Mouse (Mus musculus) stomach, embryonic 14.5 days (tissue): ENCODE measurements around the gene Lrig2. TPM values are rescaled to one million over a fixed set of nuclear protein-coding genes. Genes with fewer than 3 reads are reported as not detected.

Experiments
- ATAC-seq: fragments of 200-750 bp; cut with Nextera tagmentation; 2 replicates; pipeline ENCODE4 v1.8.0; 2017; ENCODE audit warnings: low read depth, moderate TSS enrichment; ENCODE audit not compliant: insufficient number of reproducible peaks, insufficient read depth, low FRiP score
- H3K27ac ChIP-seq: fragments of 300-500 bp; sonication (generic); 2 replicates; pipeline ENCODE4 v1.5.1; 2014; ENCODE audit warnings: mild to moderate bottlenecking, low read length, moderate library complexity, mixed read lengths
- H3K27me3 ChIP-seq: fragments of 300-500 bp; sonication (generic); 2 replicates; pipeline ENCODE4 v1.6.1; 2014; ENCODE audit warnings: low read length, control low read depth, mixed read lengths; ENCODE audit not compliant: control insufficient read depth, insufficient read depth
- H3K36me3 ChIP-seq: fragments of 300-500 bp; sonication (generic); 2 replicates; pipeline ENCODE4 v1.6.1; 2014; ENCODE audit warnings: mild to moderate bottlenecking, control low read depth, low read length, moderate library complexity, mixed read lengths; ENCODE audit not compliant: control insufficient read depth, insufficient read depth
- H3K4me1 ChIP-seq: fragments of 300-500 bp; sonication (generic); 2 replicates; pipeline ENCODE4 v1.6.1; 2014; ENCODE audit warnings: low read length, control low read depth, mixed read lengths; ENCODE audit not compliant: control insufficient read depth, insufficient read depth
- H3K4me2 ChIP-seq: fragments of 300-500 bp; sonication (generic); replicated peaks from 2 replicates; pipeline ENCODE4 v1.6.1; 2014; ENCODE audit warnings: low read depth, low read length, control low read depth
- H3K4me3 ChIP-seq: fragments of 300-500 bp; sonication (generic); 2 replicates; pipeline ENCODE4 v1.5.1; 2014; ENCODE audit warnings: low read depth, low read length, control low read depth
- H3K9ac ChIP-seq: fragments of 300-500 bp; sonication (generic); replicated peaks from 2 replicates; pipeline ENCODE4 v1.6.1; 2014; ENCODE audit warnings: low read depth, mild to moderate bottlenecking, control low read depth, low read length, moderate library complexity, mixed read lengths
- H3K9me3 ChIP-seq: fragments of 300-500 bp; sonication (generic); 2 replicates; pipeline ENCODE4 v1.6.1; 2016; ENCODE audit warnings: low read depth, low read length, control low read depth; ENCODE audit not compliant: control insufficient read depth
- WGBS: fragments of 180-500 bp; shearing (Covaris S2); extraction: QIAGEN DNeasy Blood & Tissue Kit; methylation state at CpG from one replicate; pipeline ENCODE4 v1.1.7; 2014; 5-methylcytosine and 5-hydroxymethylcytosine counted together
- polyA plus RNA-seq: library from polyadenylated mRNA; unstranded; fragments of >200 nt; fragmentation: Nextera tagmentation; extraction: Ambion mirVana; gene quantifications from 2 replicates; pipeline ENCODE4 v1.2.1, GENCODE M21; 2014

Gene Lrig2
- polyA plus RNA-seq, 1 experiment from 2014 or later = 25.7 TPM

DNA sequence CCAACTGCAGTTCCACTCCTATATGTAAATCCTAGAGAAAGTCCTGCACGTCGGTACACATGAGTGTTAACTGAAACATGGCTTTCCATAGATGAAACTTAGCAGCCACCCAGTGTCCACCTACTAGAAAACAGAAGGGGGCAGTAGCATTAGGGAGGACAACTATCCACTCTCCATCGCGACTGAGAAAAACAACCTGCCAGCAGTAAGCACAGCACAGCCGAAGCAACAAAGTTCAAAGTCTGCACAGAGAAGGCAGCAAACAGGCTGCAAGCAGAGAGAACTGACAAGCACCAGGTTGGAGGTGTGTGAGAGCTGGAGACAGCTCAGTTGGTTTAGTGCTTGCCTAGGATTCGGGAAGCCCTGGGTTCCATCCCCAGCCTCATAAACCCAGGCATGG is 7.2 kb upstream of the Lrig2 start:
- Histone ChIP-seq H3K36me3 (no peaks in the 10 kb centered on the region), H3K4me3 (no peak overlapping the region), H3K4me2 (no peak overlapping the region), H3K27ac (no peak overlapping the region), H3K9ac (no peak overlapping the region), H3K27me3 (no peaks in the 10 kb centered on the region), H3K9me3 (no peaks in the 10 kb centered on the region), H3K4me1 (no peaks in the 10 kb centered on the region)
- no peak for ATAC-seq
- whole genome bisulfite sequencing = 58% methylated on average over 6 of the region's 6 CpGs

DNA sequence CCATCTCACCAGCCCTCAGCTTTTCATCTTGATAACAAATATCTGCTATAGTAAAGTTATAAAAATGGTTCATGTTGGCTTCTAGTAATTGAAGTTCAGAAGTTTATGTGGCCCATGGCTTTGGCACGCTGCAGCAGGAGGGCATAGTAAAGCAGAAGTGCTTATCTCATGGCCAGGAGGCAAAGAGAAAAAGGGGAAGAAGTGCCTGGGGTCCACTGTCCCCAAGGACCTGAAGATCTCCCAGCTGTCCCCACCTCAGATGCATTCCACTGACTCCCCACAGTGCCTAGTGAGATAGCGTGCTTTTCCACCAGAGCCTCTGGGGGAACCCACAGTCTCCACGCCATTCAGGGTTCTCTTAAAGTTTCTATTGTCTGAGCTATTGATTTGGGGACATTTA is 6.7 kb upstream of the Lrig2 start:
- no peaks in the 10 kb centered on the region for H3K9me3 ChIP-seq
- H3K27me3 ChIP-seq = no peaks in the 10 kb centered on the region
- no peak for ATAC-seq
- H3K4me2 ChIP-seq = no peak overlapping the region
- 77% methylated on average over 3 of the region's 3 CpGs for WGBS
- H3K36me3 ChIP-seq = no peaks in the 10 kb centered on the region
- no peaks in the 10 kb centered on the region for H3K4me1 ChIP-seq
- no peak overlapping the region for H3K27ac ChIP-seq
- no peak overlapping the region for H3K9ac ChIP-seq
- no peak overlapping the region for H3K4me3 ChIP-seq

DNA sequence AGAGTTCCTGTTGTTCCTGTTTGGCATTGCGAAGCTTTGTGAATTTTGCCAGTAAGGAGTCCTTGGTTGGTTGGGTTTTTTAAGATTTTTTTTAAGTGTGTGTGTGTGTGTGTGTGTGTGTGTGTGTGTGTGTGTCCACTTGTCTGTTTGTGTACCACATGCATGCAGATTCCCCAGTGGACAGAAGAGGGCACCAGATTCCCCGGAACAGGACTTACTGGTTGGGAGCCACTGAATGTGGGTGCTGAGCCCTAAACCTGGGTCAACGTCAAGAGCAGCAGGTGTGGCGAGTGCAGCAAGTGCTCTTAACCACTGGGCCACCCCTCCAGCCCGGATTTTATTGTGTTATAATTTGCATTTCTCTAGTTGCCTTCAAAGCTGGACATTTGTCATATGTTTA is 5.4 kb upstream of the Lrig2 start:
- H3K9ac ChIP-seq = no peak overlapping the region
- H3K36me3 ChIP-seq = no peaks in the 10 kb centered on the region
- no peak for ATAC-seq
- H3K4me1 ChIP-seq = no peaks in the 10 kb centered on the region
- no peaks in the 10 kb centered on the region for H3K9me3 ChIP-seq
- H3K27me3 ChIP-seq = no peaks in the 10 kb centered on the region
- no peak overlapping the region for H3K27ac ChIP-seq
- WGBS = 83% methylated on average over 5 of the region's 5 CpGs
- no peak overlapping the region for H3K4me3 ChIP-seq
- no peak overlapping the region for H3K4me2 ChIP-seq

DNA sequence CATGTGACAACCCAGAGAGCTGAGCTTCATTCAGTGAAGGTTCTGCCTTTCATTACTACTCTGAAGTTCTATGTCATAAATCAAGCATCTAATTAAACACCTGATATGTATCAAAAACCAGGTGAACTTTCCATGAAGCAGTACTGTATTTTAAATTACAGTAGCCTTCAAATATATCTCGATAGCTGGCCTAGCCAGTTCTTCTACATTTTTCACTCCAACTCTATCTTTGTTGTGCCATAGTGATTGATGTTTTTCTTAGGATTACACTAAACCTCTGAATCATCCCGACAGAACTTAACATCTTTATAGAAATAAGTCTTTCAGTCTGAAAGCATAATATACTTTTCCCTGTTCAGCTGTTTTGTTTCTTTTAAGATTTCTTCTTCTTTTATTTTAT is 2.8 kb upstream of the Lrig2 start:
- Histone ChIP-seq H3K4me2 (no peak overlapping the region), H3K4me3 (no peak overlapping the region), H3K27ac (no peak overlapping the region), H3K27me3 (no peaks in the 10 kb centered on the region), H3K9me3 (no peaks in the 10 kb centered on the region), H3K9ac (no peak overlapping the region), H3K36me3 (no peaks in the 10 kb centered on the region), H3K4me1 (no peaks in the 10 kb centered on the region)
- 51% methylated on average over 2 of the region's 2 CpGs for WGBS
- ATAC-seq = no peak

DNA sequence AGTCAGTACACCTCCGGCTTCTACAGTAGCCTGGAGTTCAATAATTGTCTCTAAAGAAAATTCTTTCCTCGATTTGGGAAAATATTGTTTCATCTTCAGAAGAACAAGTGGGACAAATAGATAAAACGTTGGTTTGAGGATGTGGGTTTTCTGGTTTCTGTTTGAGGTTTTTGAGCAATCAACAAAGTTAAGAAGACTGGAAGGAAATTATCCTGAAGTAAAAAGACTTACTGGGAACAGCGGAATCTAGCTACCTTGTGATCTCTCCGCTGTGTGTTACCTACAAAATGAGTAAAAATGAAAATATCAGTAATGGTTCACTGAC is 668 bp upstream of the Lrig2 start:
- peak overlapping the region; percentile 47 for H3K4me2 ChIP-seq
- H3K4me3 ChIP-seq = peak overlapping the region; percentile 92
- no peak for ATAC-seq
- H3K9ac ChIP-seq = peak overlapping the region; percentile 43
- H3K36me3 ChIP-seq = no peaks in the 10 kb centered on the region
- no peaks in the 10 kb centered on the region for H3K9me3 ChIP-seq
- 31% methylated on average over 5 of the region's 5 CpGs for WGBS
- peak overlapping the region; percentile 55 for H3K27ac ChIP-seq
- no peaks in the 10 kb centered on the region; the same call in 1 of the 2 replicates for H3K4me1 ChIP-seq
- H3K27me3 ChIP-seq = no peaks in the 10 kb centered on the region

DNA sequence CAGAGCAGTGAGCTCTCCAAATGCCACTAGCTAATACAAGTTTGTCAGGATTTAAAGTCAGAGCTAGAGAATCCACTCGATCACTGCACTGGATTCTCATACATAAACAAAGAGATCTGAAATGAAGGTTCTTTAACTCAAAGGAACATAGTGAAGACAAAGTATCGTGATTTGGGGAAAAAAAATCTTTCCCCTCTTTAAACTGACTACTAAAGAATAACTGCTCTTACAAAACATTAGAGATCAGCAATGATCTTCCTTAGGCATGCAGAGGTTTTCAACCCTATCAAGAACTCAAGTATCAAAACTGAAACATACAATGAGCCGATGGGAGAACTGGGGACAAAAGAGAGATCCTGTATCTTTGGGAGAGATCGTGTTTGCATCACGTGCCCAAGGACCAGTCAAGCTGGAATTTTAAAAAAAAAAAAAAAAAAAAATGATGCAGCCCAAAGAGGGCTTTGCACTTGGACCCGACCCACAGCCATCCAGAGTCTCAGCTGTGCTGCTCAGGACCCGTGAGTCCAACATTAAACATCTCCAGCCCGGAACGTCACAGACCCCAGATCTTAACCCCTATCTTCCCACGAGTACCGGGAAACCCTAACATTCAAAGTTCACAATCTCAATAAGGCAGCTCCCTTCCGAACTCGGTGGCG is 818 bp downstream of the Lrig2 start:
- H3K4me2 ChIP-seq = peak overlapping the region; percentile 61
- H3K36me3 ChIP-seq = no peaks in the 10 kb centered on the region
- WGBS = 1% methylated on average over 14 of the region's 14 CpGs
- H3K9me3 ChIP-seq = no peaks in the 10 kb centered on the region
- peak overlapping the region; percentile 89 for H3K27ac ChIP-seq
- no peaks in the 10 kb centered on the region for H3K27me3 ChIP-seq
- ATAC-seq = peak; percentile 20; the same call in 1 of the 2 replicates
- H3K9ac ChIP-seq = peak overlapping the region; percentile 75
- no peaks in the 10 kb centered on the region; the same call in 1 of the 2 replicates for H3K4me1 ChIP-seq
- H3K4me3 ChIP-seq = peak overlapping the region; percentile 92

DNA sequence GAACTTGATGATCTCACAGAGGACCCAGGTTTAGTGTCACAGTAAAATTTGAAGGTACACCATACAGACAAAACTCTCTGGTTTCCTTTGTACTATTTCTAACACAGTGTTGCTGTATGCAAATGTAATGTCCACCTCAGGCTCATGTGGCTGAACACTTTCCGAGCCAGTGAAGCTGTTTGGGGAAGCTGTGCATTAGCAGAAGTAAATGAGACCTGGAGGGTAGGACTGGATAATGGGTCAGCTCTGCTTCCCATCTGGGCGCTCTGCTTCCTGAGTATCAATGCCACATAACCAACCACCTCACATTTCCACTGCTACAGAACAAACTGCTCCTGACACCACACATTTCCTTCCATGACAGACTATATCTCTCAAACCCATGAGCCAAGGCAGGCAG is 10.1 kb downstream of the Lrig2 start:
- 77% methylated on average over 2 of the region's 2 CpGs for WGBS
- H3K4me1 ChIP-seq = no peaks in the 10 kb centered on the region
- H3K4me3 ChIP-seq = no peak overlapping the region
- peaks cover 3% of the 10 kb centered on the region; the same call in 1 of the 2 replicates for H3K36me3 ChIP-seq
- no peak overlapping the region for H3K9ac ChIP-seq
- H3K4me2 ChIP-seq = no peak overlapping the region
- ATAC-seq = no peak
- H3K27ac ChIP-seq = no peak overlapping the region
- H3K27me3 ChIP-seq = no peaks in the 10 kb centered on the region
- no peaks in the 10 kb centered on the region for H3K9me3 ChIP-seq

DNA sequence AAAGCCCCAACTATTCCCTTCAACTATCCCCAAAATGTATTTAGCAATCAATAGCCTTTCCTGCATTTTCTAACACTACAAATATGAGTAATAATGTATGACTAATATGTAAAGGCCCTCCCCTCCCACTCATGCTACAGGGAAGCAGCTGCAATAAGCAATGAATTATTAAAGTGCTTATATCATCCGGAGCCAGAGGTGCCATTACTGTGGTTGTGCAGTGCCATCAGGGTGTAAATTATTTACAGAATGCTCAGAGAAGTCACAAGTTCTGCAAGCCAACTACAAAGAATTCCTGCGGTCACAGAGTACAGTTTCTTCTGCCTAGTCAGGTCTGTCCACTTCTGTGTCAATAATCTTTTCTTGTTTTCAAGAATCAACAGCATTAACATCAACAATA is 10.8 kb downstream of the Lrig2 start:
- H3K9ac ChIP-seq = no peak overlapping the region
- no peaks in the 10 kb centered on the region for H3K4me1 ChIP-seq
- no peak overlapping the region for H3K4me3 ChIP-seq
- no peak overlapping the region for H3K4me2 ChIP-seq
- no peaks in the 10 kb centered on the region for H3K9me3 ChIP-seq
- 68% methylated on average over 2 of the region's 2 CpGs for WGBS
- H3K27me3 ChIP-seq = no peaks in the 10 kb centered on the region
- ATAC-seq = no peak
- H3K36me3 ChIP-seq = peaks cover 6% of the 10 kb centered on the region; the same call in 1 of the 2 replicates
- no peak overlapping the region for H3K27ac ChIP-seq

DNA sequence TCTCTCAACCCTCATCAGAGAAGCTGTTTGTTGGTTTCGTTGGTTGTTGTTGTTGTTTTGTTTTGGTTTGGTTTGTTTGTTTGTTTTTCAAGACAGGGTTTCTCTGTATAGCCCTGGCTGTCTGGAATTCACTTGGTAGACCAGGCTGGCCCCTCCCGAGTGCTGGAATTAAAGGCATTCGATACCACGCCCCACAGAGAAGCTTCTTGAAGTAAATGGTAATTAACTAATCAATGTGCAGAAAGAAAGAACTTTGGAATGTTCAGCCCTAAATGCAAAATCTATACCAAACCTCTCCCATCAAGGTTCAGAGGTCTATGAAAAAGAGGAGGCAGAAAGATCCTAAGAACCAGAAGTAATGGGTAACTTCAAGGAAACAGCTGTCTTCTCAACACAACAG is 15.5 kb downstream of the Lrig2 start:
- Histone ChIP-seq H3K4me1 (no peaks in the 10 kb centered on the region), H3K27me3 (no peaks in the 10 kb centered on the region), H3K4me3 (no peak overlapping the region), H3K36me3 (peaks cover 33% of the 10 kb centered on the region), H3K9ac (no peak overlapping the region), H3K27ac (no peak overlapping the region), H3K9me3 (no peaks in the 10 kb centered on the region), H3K4me2 (no peak overlapping the region)
- WGBS = 96% methylated on average over 4 of the region's 4 CpGs
- no peak for ATAC-seq
